Mouse (Mus musculus) MEL (cell line): ENCODE measurements around the gene Ranbp10. TPM values are rescaled to one million over a fixed set of nuclear protein-coding genes. Genes with fewer than 3 reads are reported as not detected.
A peak's percentile ranks its signal among the peaks of the same experiment; 100 is the strongest.

Experiments used
- DNase-seq: peaks from one replicate; pipeline ENCODE4 v3.0.0; 2011; ENCODE audit warnings: low read depth, low spot score
- H3K27ac ChIP-seq: 2 replicates; pipeline ENCODE4 v1.5.1; 2012; ENCODE audit warnings: low read depth, mild to moderate bottlenecking, control low read depth, low read length, moderate library complexity; ENCODE audit not compliant: control insufficient read depth
- H3K27me3 ChIP-seq, 2 experiments: fragments of 150-350 bp in 1 of 2; sonication (generic) in 1 of 2; 2 replicates each; pipeline ENCODE4 v1.6.1; 2012; ENCODE audit warnings: low read length in 2 of 2, mild to moderate bottlenecking in 2 of 2, improper control_type of control experiment in 1 of 2, moderate library complexity in 1 of 2; ENCODE audit not compliant: insufficient read depth in 2 of 2, control insufficient read depth in 1 of 2
- H3K36me3 ChIP-seq, 2 experiments: 2 replicates each; pipeline ENCODE4 v1.6.1; 2012 to 2014; ENCODE audit warnings: low read length in 2 of 2, improper control_type of control experiment in 1 of 2, inconsistent platforms in 1 of 2, mild to moderate bottlenecking in 1 of 2; ENCODE audit not compliant: insufficient read depth in 2 of 2, control insufficient read depth in 1 of 2
- H3K4me1 ChIP-seq, 2 experiments: fragments of 150-350 bp in 1 of 2; sonication (generic) in 1 of 2; 2 replicates each; pipeline ENCODE4 v1.6.1; 2012; ENCODE audit warnings: low read length in 2 of 2, improper control_type of control experiment in 1 of 2, mild to moderate bottlenecking in 1 of 2; ENCODE audit not compliant: insufficient read depth in 2 of 2, control insufficient read depth in 1 of 2
- H3K4me3 ChIP-seq, 2 experiments: fragments of 150-350 bp in 1 of 2; sonication (generic) in 1 of 2; 2 replicates each; pipeline ENCODE4 v1.5.1; 2012; ENCODE audit warnings: low read depth in 2 of 2, low read length in 2 of 2, mild to moderate bottlenecking in 2 of 2, moderate library complexity in 2 of 2, control low read depth in 1 of 2, improper control_type of control experiment in 1 of 2; ENCODE audit not compliant: control insufficient read depth in 1 of 2, insufficient read depth in 1 of 2
- H3K79me2 ChIP-seq: 2 replicates; pipeline ENCODE4 v1.6.1; 2012; ENCODE audit warnings: mild to moderate bottlenecking, low read length, moderate library complexity; ENCODE audit not compliant: control insufficient read depth, poor library complexity, insufficient read depth
- H3K9ac ChIP-seq: 2 replicates; pipeline ENCODE4 v1.6.1; 2012; ENCODE audit warnings: low read depth, mild to moderate bottlenecking, control low read depth, low read length, moderate library complexity; ENCODE audit not compliant: control insufficient read depth, poor library complexity, severe bottlenecking
- H3K9me3 ChIP-seq: fragments of 150-350 bp; sonication (generic); replicated peaks from 2 replicates; pipeline ENCODE4 v1.6.1; 2012; ENCODE audit warnings: mild to moderate bottlenecking, low read length, improper control_type of control experiment, moderate library complexity; ENCODE audit not compliant: insufficient read depth
- CHD2 ChIP-seq: IDR thresholded peaks from 2 replicates; pipeline ENCODE4 v1.6.1; 2011; ENCODE audit warnings: low read length, improper control_type of control experiment
- EP300 ChIP-seq, 2 experiments: IDR thresholded peaks; 2 replicates each; pipeline ENCODE4 v1.6.1; 2011; ENCODE audit warnings: improper control_type of control experiment in 2 of 2, low read length in 2 of 2, low read depth in 1 of 2, mild to moderate bottlenecking in 1 of 2
- ETS1 ChIP-seq: IDR thresholded peaks from 2 replicates; pipeline ENCODE4 v1.6.1; 2012; ENCODE audit warnings: low read depth, mild to moderate bottlenecking, inconsistent platforms, low read length, improper control_type of control experiment, moderate library complexity
- GATA1 ChIP-seq: IDR thresholded peaks from 2 replicates; pipeline ENCODE4 v1.6.1; 2011; ENCODE audit warnings: low read depth, low read length, improper control_type of control experiment
- HCFC1 ChIP-seq: IDR thresholded peaks from 2 replicates; pipeline ENCODE4 v1.6.1; 2012; ENCODE audit warnings: low read depth, mild to moderate bottlenecking, inconsistent platforms, low read length, improper control_type of control experiment, moderate library complexity
- JUND ChIP-seq: IDR thresholded peaks from 2 replicates; pipeline ENCODE4 v1.6.1; 2011; ENCODE audit warnings: low read depth, mild to moderate bottlenecking, improper control_type of control experiment, low read length
- KAT2A ChIP-seq: conservative IDR thresholded peaks from 2 replicates; pipeline ENCODE4 v1.6.1; 2012; ENCODE audit warnings: low read depth, low read length, improper control_type of control experiment, inconsistent platforms
- MAFK ChIP-seq: IDR thresholded peaks from 2 replicates; pipeline ENCODE4 v1.6.1; 2011; ENCODE audit warnings: low read depth, mild to moderate bottlenecking, low read length, improper control_type of control experiment, borderline replicate concordance
- MAZ ChIP-seq: IDR thresholded peaks from 2 replicates; pipeline ENCODE4 v1.6.1; 2012; ENCODE audit warnings: low read depth, mild to moderate bottlenecking, inconsistent platforms, low read length, improper control_type of control experiment
- MEF2A ChIP-seq: IDR thresholded peaks from 2 replicates; pipeline ENCODE4 v1.6.1; 2014; ENCODE audit warnings: low read depth, mild to moderate bottlenecking, inconsistent platforms, low read length, improper control_type of control experiment; ENCODE audit not compliant: poor library complexity, insufficient replicate concordance, severe bottlenecking; ENCODE audit errors: extremely low read depth
- MYB ChIP-seq: IDR thresholded peaks from 2 replicates; pipeline ENCODE4 v1.6.1; 2011; ENCODE audit warnings: mild to moderate bottlenecking, low read depth, low read length, improper control_type of control experiment
- MYC ChIP-seq: IDR thresholded peaks from 2 replicates; pipeline ENCODE4 v1.6.1; 2011; ENCODE audit warnings: low read depth, mild to moderate bottlenecking, low read length, improper control_type of control experiment, moderate library complexity
- NELFE ChIP-seq: IDR thresholded peaks from 2 replicates; pipeline ENCODE4 v1.6.1; 2011; ENCODE audit warnings: low read depth, low read length, improper control_type of control experiment
- NRF1 ChIP-seq: IDR thresholded peaks from 2 replicates; pipeline ENCODE4 v1.6.1; 2014; ENCODE audit warnings: low read depth, mild to moderate bottlenecking, inconsistent platforms, low read length, improper control_type of control experiment, moderate library complexity; ENCODE audit not compliant: poor library complexity, insufficient read depth, severe bottlenecking
- POLR2A ChIP-seq, 2 experiments: IDR thresholded peaks; 2 replicates each; pipeline ENCODE4 v1.6.1; 2011 to 2012; ENCODE audit warnings: low read length in 2 of 2, mild to moderate bottlenecking in 2 of 2, control low read depth in 1 of 2, improper control_type of control experiment in 1 of 2, low read depth in 1 of 2, moderate library complexity in 1 of 2; ENCODE audit not compliant: control insufficient read depth in 1 of 2, insufficient read depth in 1 of 2, poor library complexity in 1 of 2
- SIN3A ChIP-seq: IDR thresholded peaks from 2 replicates; pipeline ENCODE4 v1.6.1; 2012; ENCODE audit warnings: low read length, improper control_type of control experiment, inconsistent platforms
- TBP ChIP-seq: IDR thresholded peaks from 2 replicates; pipeline ENCODE4 v1.8.0; 2011; ENCODE audit warnings: low read depth, low read length, improper control_type of control experiment
- TCF12 ChIP-seq: IDR thresholded peaks from 2 replicates; pipeline ENCODE4 v1.6.1; 2014; ENCODE audit warnings: low read depth, mild to moderate bottlenecking, inconsistent platforms, low read length, improper control_type of control experiment, moderate library complexity
- USF1 ChIP-seq: IDR thresholded peaks from 2 replicates; pipeline ENCODE4 v1.6.1; 2014; ENCODE audit warnings: low read depth, mild to moderate bottlenecking, inconsistent platforms, low read length, improper control_type of control experiment, moderate library complexity
- USF2 ChIP-seq, 2 experiments: IDR thresholded peaks; 2 replicates each; pipeline ENCODE4 v1.6.1; 2011 to 2012; ENCODE audit warnings: improper control_type of control experiment in 2 of 2, low read length in 2 of 2, borderline replicate concordance in 1 of 2, inconsistent platforms in 1 of 2, low read depth in 1 of 2, mild to moderate bottlenecking in 1 of 2; ENCODE audit not compliant: insufficient read depth in 1 of 2
- ZMIZ1 ChIP-seq: IDR thresholded peaks from 2 replicates; pipeline ENCODE4 v1.6.1; 2012; ENCODE audit warnings: low read depth, mild to moderate bottlenecking, inconsistent platforms, low read length, improper control_type of control experiment, moderate library complexity
- ZNF384 ChIP-seq: IDR thresholded peaks from 2 replicates; pipeline ENCODE4 v1.6.1; 2012; ENCODE audit warnings: low read depth, mild to moderate bottlenecking, inconsistent platforms, low read length, improper control_type of control experiment
- polyA plus RNA-seq, 2 experiments: library from polyadenylated mRNA; stranded (reverse) in 1 of 2; unstranded in 1 of 2; fragments of >175 nt in 1 of 2; fragments of >200 nt in 1 of 2; gene quantifications; 2 replicates each; pipeline versions ENCODE4 v1.2.1 to v1.2.4; 2012; ENCODE audit warnings: low replicate concordance in 2 of 2, low read depth in 1 of 2; ENCODE audit not compliant: insufficient read length in 2 of 2, insufficient read depth in 1 of 2, missing spikeins in 1 of 2
- total RNA-seq: library from RNA; depleted of rRNA; stranded (reverse); fragments of 300-350 nt; gene quantifications from 2 replicates; pipeline ENCODE4 v1.2.3, GENCODE M21; 2012

Ranbp10 gene
- total and polyA plus RNA-seq, 3 experiments: 7.4 to 22.1 TPM; not detected in 1

- peak overlapping the region; percentile 56 for H3K27ac ChIP-seq
- H3K4me1 ChIP-seq: peaks cover 35 to 46% of the 10 kb centered on the region in 2 experiments
- H3K79me2 ChIP-seq: peaks cover 3% of the 10 kb centered on the region; the same call in 1 of the 2 replicates
- no peaks in the 10 kb centered on the region for H3K27me3 ChIP-seq
- H3K9ac ChIP-seq: no peak overlapping the region
- peak; percentile 85 for DNase-seq
- no peaks in the 10 kb centered on the region for H3K9me3 ChIP-seq
- TF ChIP-seq SIN3A (peak; percentile 51; the same call in 1 of the 2 replicates), CHD2 (no peak), HCFC1 (no peak), EP300 (IDR thresholded peaks at IDR 0.05; ENCODE audit: low read depth in 1 of 2, low read length in 2 of 2) (peak in 1 of 2 experiments; percentile 3; a peak in 3 of 4 replicates), ZNF384 (no peak), TBP (peak; percentile 47; the same call in 1 of the 2 replicates), ETS1 (peak; percentile 27; the same call in 1 of the 2 replicates), TCF12 (0 out of 2 replicates have a peak, but pooled peaks have one; percentile 20), GATA1 (peak; percentile 16; the same call in 1 of the 2 replicates)
- TF ChIP-seq, all 39 proteins: peak for 6
- Histone ChIP-seq H3K36me3 (peaks cover 0 to 54% of the 10 kb centered on the region in 2 experiments; a peak in 2 of 4 replicates), H3K4me3 (no peak overlapping the region)
Observed at GRCm38 (mm10) chr8:105808480-105808879, 18.7 kb downstream of the Ranbp10 start.

GRCm38 (mm10) chr8:105807766-105808165, 19.4 kb downstream of the Ranbp10 start:
- TF ChIP-seq KAT2A (no peak), TBP (no peak), NELFE (no peak), HCFC1 (no peak), USF2 (IDR thresholded peaks at IDR 0.05; ENCODE audit: borderline replicate concordance in 1 of 2, insufficient read depth in 1 of 2, low read depth in 1 of 2, low read length in 2 of 2) (no peak), NRF1 (no peak), MAFK (no peak), USF1 (no peak), CHD2 (no peak), MEF2A (no peak), JUND (no peak), POLR2A (IDR thresholded peaks at IDR 0.05; ENCODE audit: control insufficient read depth in 1 of 2, insufficient read depth in 1 of 2, low read depth in 1 of 2, low read length in 2 of 2, poor library complexity in 1 of 2) (no peak), TCF12 (no peak), SIN3A (no peak), MAZ (no peak), MYB (no peak), MYC (no peak), ZMIZ1 (no peak)
- H3K9ac ChIP-seq: no peak overlapping the region
- DNase-seq: no peak

More at GRCm38 (mm10) chr8:105807766-105808165, 19.4 kb downstream of the Ranbp10 start:
- H3K79me2 ChIP-seq: peaks cover 3% of the 10 kb centered on the region; the same call in 1 of the 2 replicates
- no peaks in the 10 kb centered on the region for H3K9me3 ChIP-seq
- H3K27me3 ChIP-seq: no peaks in the 10 kb centered on the region
- no peak overlapping the region for H3K4me3 ChIP-seq
- peaks cover 0 to 51% of the 10 kb centered on the region in 2 experiments; a peak in 2 of 4 replicates for H3K36me3 ChIP-seq
- peaks cover 35 to 44% of the 10 kb centered on the region in 2 experiments for H3K4me1 ChIP-seq
- H3K27ac ChIP-seq: peak overlapping the region; percentile 20; the same call in 1 of the 2 replicates
